Mouse (Mus musculus): ENCODE measurements around the gene Krt75. TPM values are rescaled to one million over a fixed set of nuclear protein-coding genes. Genes with fewer than 3 reads are reported as not detected.
"Not testable (repeated sequence)": the region's sequence is repeated elsewhere in the genome, so short reads cannot be mapped to it uniquely, and the experiment has no call there.

Gene Krt75
- total RNA-seq (2021): not detected

- DNase-seq: no peak
Measured at GRCm38 (mm10) chr15:101573796-101574345, at the start of gene Krt75. Krt75 (minus strand) TSS chr15:101573904.

- DNase-seq: no peak
Measured at GRCm38 (mm10) chr15:101599123-101599522, 25.4 kb upstream of the Krt75 start.

DNA sequence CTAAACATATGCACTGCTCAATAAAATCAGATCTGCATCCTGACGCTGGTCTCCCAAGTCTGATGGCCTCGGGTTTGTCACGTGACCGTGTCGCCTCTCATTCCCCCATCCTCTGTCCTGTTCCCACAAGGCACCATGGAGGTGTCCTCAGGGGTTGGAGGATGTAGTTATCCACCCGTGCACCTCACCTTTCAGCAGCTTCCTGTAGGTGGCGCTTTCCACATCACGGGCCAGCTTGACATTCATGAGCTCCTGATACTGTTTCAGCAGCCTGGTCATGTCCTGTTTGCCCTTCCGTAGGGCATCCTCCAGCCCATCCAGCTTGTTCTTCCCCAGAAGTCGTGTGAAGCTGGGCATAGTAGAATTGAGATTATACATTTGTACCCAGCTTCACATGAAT lies 14.5 kb upstream of the Krt75 start:
- no peak for DNase-seq

- no peak for DNase-seq
Measured at GRCm38 (mm10) chr15:101584456-101584855, 10.8 kb upstream of the Krt75 start.

- no peak for DNase-seq
Measured at GRCm38 (mm10) chr15:101583211-101583965, 9.7 kb upstream of the Krt75 start.

- DNase-seq: no peak
Measured at GRCm38 (mm10) chr15:101581701-101582100, 8.0 kb upstream of the Krt75 start.

- DNase-seq: no peak
Measured at GRCm38 (mm10) chr15:101575506-101575905, 1.8 kb upstream of the Krt75 start.

GRCm38 (mm10) chr15:101567780-101568179 lies 5.9 kb downstream of the Krt75 start:
- DNase-seq: no peak

GRCm38 (mm10) chr15:101562850-101563249 lies 10.9 kb downstream of the Krt75 start, which contains the start of gene Krt90:
Krt90 (minus strand) TSS chr15:101562950.
- no peak for DNase-seq

DNA sequence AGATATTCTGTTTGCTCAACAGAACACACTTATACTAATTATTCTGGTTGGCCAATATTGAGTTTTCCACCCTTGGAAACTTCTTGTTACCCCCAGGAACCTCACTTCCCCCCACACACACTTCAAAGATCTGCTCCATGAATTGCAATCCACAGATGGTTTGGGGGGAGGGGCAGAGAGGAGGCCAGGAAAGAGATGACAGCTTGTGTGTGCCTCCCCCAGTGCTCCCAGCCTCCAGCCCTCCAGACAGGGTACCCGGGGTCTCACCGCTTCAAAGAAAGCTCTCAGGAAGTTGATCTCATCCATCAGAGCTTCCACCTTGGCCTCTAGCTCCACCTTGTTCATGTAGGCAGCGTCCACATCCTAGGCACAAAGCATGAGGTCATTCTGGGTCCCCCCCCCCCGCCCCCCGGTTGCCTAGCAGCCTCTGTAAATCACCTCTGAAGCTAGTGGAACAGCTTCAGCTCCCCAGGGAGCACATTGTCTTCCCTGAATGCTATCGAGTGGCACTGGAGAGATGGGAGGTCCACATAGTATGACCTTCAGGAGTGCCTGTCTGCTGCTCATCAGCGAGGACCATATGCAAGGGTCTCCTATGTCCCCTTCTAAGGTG lies 15.6 kb downstream of the Krt75 start:
- peak in 1 of 2 experiments; percentile 30 for DNase-seq

GRCm38 (mm10) chr15:101553169-101553568 lies 20.5 kb downstream of the Krt75 start:
- DNase-seq: no peak

GRCm38 (mm10) chr15:101552188-101552587 lies 21.5 kb downstream of the Krt75 start:
- DNase-seq: no peak

- DNase-seq: no peak
Measured at GRCm38 (mm10) chr15:101550567-101550966, 23.1 kb downstream of the Krt75 start, which contains the start of gene Krt82. Krt82 (minus strand) TSS chr15:101550667.

GRCm38 (mm10) chr15:101544478-101544877 lies 29.2 kb downstream of the Krt75 start:
- DNase-seq: no peak

DNA sequence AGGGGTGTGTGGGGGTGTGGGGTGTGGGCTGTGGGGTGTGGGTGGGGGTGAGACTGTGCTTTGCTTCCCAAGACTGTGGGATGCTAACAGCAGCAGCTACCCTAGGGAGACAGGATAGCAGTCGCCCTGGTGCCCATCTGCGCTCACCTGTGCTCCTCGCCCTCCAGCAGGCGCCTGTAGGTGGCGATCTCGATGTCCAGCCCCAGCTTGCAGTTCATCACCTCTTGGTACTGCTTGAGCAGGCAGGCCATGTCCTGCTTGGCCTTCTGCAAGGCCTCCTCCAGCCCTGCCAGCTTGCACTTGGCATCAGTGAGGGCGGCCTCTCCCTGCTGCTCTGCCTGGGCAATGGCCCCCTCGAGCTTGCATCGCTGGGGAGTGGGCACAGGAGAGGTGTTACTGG lies 31.2 kb downstream of the Krt75 start:
- no peak for DNase-seq

- DNase-seq: no peak
Measured at GRCm38 (mm10) chr15:101538580-101538900, 35.2 kb downstream of the Krt75 start.

- DNase-seq: no peak
Measured at GRCm38 (mm10) chr15:101537864-101538579, 35.7 kb downstream of the Krt75 start.

DNA sequence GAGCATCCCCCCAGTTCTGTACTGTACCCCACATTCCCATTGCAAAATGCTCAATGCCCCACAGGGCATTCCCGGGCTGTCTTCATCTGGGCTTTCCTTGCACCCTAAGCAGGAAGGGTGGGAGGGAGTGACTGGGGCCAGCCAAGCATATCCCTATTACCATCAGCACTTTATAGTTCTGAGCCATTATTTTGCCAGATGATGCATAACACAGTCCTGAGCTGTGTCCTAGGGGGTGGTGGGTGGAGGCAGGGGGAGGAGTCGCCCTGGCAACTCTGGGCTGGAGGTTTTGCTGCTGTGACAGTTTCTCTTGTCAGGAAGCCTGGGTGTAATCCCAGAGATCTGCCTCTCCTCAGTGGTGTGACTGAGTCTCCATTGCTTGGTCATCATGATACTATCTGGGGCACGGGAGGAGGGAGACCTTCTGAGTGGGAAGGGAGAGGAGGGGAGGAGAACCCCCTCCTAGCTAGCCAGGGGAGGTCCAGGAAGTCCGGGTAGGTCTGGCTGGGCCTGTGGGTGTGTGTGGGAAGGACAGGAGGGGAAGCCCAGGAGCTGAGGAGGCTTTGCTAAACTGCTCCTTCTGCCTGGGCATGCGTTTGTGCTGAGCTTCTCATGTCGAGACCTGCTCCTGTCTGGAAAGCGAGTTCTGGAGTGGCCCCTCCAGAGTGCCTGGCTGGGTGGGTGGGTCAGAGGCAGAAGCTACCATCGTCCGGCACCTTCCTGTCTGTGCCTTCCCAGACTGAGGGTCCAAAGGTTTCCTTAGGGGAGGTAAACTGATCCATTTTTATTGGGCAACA lies 37.5 kb downstream of the Krt75 start:
- DNase-seq: no peak

- no peak for DNase-seq
Measured at GRCm38 (mm10) chr15:101532720-101533119, 41.0 kb downstream of the Krt75 start, which contains the start of gene Krt84. Krt84 (minus strand) TSS chr15:101532820.

DNA sequence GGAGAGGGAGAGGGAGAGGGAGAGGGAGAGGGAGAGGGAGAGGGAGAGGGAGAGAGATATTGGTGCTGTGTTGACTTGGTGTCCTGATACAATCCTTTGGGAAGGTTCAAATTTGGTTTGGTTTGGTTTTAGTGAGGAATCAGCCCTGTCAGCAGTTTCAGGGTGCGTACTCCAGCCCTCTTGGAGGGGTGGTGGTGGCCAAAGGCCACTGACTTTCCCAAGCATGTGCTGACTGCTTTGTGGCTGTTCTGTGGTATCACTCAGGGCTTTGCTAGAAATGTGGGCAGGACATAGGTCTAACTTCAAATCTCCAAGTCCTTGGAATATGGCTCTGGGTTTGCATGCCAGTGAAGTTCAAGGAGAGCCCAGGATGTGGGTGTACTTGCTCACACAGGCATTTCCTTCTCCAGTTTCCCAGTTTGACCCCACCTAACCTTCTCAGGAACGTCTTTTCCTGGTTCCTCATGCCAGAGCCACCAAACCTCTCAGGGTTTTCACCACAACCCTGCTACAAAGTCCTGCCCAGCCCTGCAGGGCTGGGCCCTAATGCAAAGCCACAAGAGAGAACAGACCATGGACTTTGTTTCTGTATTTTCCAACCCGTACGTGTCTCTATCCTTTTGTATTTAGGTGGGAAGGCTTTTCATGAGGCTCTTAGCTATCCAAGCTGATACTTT lies 51.0 kb downstream of the Krt75 start:
- no peak for DNase-seq

DNA sequence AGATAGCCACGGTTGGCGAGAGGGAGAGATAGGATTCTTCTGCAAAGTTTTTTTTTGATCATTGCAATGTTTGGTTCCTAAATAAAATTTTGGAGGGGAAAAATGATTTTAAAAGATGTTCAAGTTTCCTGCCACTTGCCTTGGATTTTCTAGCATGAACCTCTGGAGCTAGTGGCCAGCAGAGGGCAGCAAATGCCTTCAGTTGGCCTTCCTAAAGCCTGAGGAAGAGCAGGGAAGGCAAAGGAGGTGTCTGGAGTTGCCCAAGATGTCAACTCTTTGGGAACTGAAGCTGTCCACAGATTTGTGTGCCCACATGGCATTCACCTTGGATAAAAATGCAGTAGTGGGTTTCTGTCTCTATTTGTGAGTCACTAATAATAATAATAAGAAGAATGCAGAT lies 53.9 kb downstream of the Krt75 start:
- DNase-seq: peak; percentile 67 to 69

DNA sequence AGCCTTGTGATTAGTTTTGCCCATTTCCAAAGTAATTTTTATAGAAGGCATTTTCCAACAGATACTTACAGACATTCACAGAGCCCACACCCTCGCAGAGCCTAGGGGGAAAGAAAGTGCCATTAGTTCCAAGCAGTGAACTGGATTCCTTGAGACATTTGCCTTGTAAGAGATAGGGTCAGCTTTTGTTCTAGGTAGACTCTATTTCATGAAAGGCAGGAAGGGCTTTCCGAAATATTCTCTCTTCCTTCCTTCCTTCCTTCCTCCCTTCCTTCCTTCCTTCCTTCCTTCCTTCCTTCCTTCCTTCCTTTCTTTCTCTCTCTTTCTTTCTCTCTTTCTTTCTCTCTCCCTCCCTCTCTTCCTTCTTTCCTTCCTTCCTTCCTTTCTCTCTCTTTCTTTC lies 56.5 kb downstream of the Krt75 start, which contains the start of gene Gm49425:
Gm49425 (minus strand) TSS at position 101 of the 400 bp plus-strand sequence.
- DNase-seq: not testable (repeated sequence)
